In the genomic region with DNA sequence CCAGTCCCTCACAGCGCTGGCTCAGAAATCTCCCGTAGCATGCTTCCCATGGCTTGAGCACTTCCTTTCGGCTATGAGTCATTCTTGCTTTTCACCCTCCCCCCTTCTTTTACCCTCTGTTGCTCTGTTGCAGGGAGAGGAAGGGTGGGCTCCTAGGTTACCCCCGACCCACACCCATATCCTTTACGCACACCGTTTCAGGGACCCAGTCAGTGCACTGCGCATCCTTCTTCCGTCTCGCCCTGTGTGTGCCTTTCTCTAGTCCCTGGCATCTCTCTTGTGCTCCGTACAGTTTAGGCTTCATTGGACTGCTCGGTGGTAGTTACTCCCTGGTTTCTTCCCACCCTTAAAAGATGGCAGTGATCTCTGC, we compare ENCODE assay signal across 8 mouse cellular contexts. TPM values are rescaled to one million over a fixed set of nuclear protein-coding genes. Genes with fewer than 3 reads are reported as not detected.
A peak's percentile ranks its signal among the peaks of the same experiment; 100 is the strongest.
DNase-seq lines count a peak whose midpoint lies in the region; ATAC-seq and TF ChIP-seq lines count a peak whose summit lies in the region.

No protein-coding gene starts in this region.

- TF ChIP-seq POLR2A in bone marrow macrophage, adult 2 months (IDR thresholded peaks at IDR 0.05; ENCODE audit: borderline replicate concordance, low read depth, low read length): no peak
- no peak for TF ChIP-seq POLR2A in thymus, adult 2 months (IDR thresholded peaks at IDR 0.05; ENCODE audit: control insufficient read depth, extremely low read depth, insufficient read depth, low read length, poor library complexity)

- no peak for TF ChIP-seq CTCF in bone marrow macrophage, adult 2 months (IDR thresholded peaks at IDR 0.05; ENCODE audit: low read depth, low read length)
- TF ChIP-seq CTCF in thymus, adult 2 months (IDR thresholded peaks at IDR 0.05; ENCODE audit: borderline replicate concordance, control insufficient read depth, extremely low read depth, insufficient read depth, low read length, poor library complexity): no peak

- peak overlapping the region; percentile 87 for H3K4me2 ChIP-seq in heart, embryonic 14.5 days (ENCODE audit: low read length)

- no peaks in the 10 kb centered on the region for H3K27me3 ChIP-seq in heart, embryonic 14.5 days (ENCODE audit: control insufficient read depth, insufficient read depth, low read length)
- no peaks in the 10 kb centered on the region for H3K27me3 ChIP-seq in hindbrain, embryonic 10.5 days (ENCODE audit: insufficient read depth, poor library complexity, severe bottlenecking)
- no peaks in the 10 kb centered on the region for H3K27me3 ChIP-seq in thymus, adult 2 months (ENCODE audit: control insufficient read depth, insufficient read depth, low read length)

- ATAC-seq in heart, embryonic 14.5 days (ENCODE audit: insufficient number of reproducible peaks, insufficient read depth, low FRiP score, low read depth): peak; percentile 60

- WGBS in heart, embryonic 14.5 days: under 1% methylated on average over 11 of the region's 11 CpGs
- under 1% methylated on average over 11 of the region's 11 CpGs for WGBS in hindbrain, embryonic 10.5 days
- 1% methylated on average over 11 of the region's 11 CpGs for WGBS in macrophage (ENCODE audit: missing documents)
- WGBS in thymus, adult 2 months: 1% methylated on average over 11 of the region's 11 CpGs

- DNase-seq in heart, postnatal 4 days: no peak
- DNase-seq in 416B (ENCODE audit: low read depth): peak; percentile 82
- no peak for DNase-seq in hindbrain, embryonic 10.5 days (ENCODE audit: low spot score)
- no peak for DNase-seq in thymus, adult 2 months
- no peak for DNase-seq in adrenal gland, adult 2 months

- no peaks in the 10 kb centered on the region for H3K36me3 ChIP-seq in heart, embryonic 14.5 days (ENCODE audit: control insufficient read depth, insufficient read depth, low read length)
- no peaks in the 10 kb centered on the region for H3K36me3 ChIP-seq in hindbrain, embryonic 10.5 days
- no peaks in the 10 kb centered on the region for H3K36me3 ChIP-seq in macrophage (ENCODE audit: inconsistent target)
- H3K36me3 ChIP-seq in thymus, adult 2 months (ENCODE audit: control insufficient read depth, insufficient read depth, low read length): no peaks in the 10 kb centered on the region

- H3K4me3 ChIP-seq in heart, embryonic 14.5 days (ENCODE audit: control insufficient read depth in 1 of 2, insufficient read depth in 1 of 2, low read depth in 1 of 2, low read length in 2 of 2): peak overlapping the region; percentile 59 to 91
- peak overlapping the region; percentile 88 for H3K4me3 ChIP-seq in bone marrow macrophage, adult 2 months (ENCODE audit: insufficient read depth, low read length)
- peak overlapping the region; percentile 93 for H3K4me3 ChIP-seq in hindbrain, embryonic 10.5 days
- peak overlapping the region; percentile 67 for H3K4me3 ChIP-seq in macrophage (ENCODE audit: inconsistent target)
- H3K4me3 ChIP-seq in thymus, adult 2 months (ENCODE audit: control insufficient read depth, insufficient read depth, low read length): peak overlapping the region; percentile 60

- peak overlapping the region; percentile 95 for H3K9ac ChIP-seq in heart, embryonic 14.5 days (ENCODE audit: low read length)

- H3K9me3 ChIP-seq in heart, embryonic 14.5 days (ENCODE audit: control insufficient read depth, low read length): no peaks in the 10 kb centered on the region
- H3K9me3 ChIP-seq in hindbrain, embryonic 10.5 days: no peaks in the 10 kb centered on the region

- H3K79me2 ChIP-seq in macrophage (ENCODE audit: inconsistent target): peaks cover 29% of the 10 kb centered on the region

- peaks cover 0 to 3% of the 10 kb centered on the region in 2 experiments; a peak in 2 of 4 replicates for H3K4me1 ChIP-seq in heart, embryonic 14.5 days (ENCODE audit: control insufficient read depth in 2 of 2, insufficient read depth in 2 of 2, low read length in 2 of 2)
- peaks cover 11% of the 10 kb centered on the region for H3K4me1 ChIP-seq in bone marrow macrophage, adult 2 months (ENCODE audit: control insufficient read depth, insufficient read depth, low read length)
- H3K4me1 ChIP-seq in hindbrain, embryonic 10.5 days (replicated peaks): peaks cover 29% of the 10 kb centered on the region
- H3K4me1 ChIP-seq in thymus, adult 2 months (replicated peaks; ENCODE audit: control insufficient read depth, insufficient read depth, low read length): peaks cover 3% of the 10 kb centered on the region; the same call in 1 of the 2 replicates

- H3K27ac ChIP-seq in heart, embryonic 14.5 days (replicated peaks in 1 of 2; ENCODE audit: control insufficient read depth in 1 of 2, insufficient read depth in 1 of 2, low read depth in 2 of 2, low read length in 2 of 2): peak overlapping the region; percentile 58 to 96
- no peak overlapping the region for H3K27ac ChIP-seq in bone marrow macrophage, adult 2 months (ENCODE audit: insufficient read depth, low read depth, low read length)
- peak overlapping the region; percentile 98 for H3K27ac ChIP-seq in hindbrain, embryonic 10.5 days
- H3K27ac ChIP-seq in macrophage: peak overlapping the region; percentile 31; the same call in 1 of the 2 replicates
- peak overlapping the region; percentile 4; the same call in 1 of the 2 replicates for H3K27ac ChIP-seq in thymus, adult 2 months (ENCODE audit: control insufficient read depth, insufficient read depth, low read length)

RNA-seq across cellular contexts. Expression of gene Ssh2, which starts 0.7 kb away (rescaled TPM):
- 31.4 and 35.9 TPM in 2 replicates for polyA plus RNA-seq in heart, embryonic 14.5 days (2014; fragmentation: Nextera tagmentation; extraction: Ambion mirVana)
- 10 to 100 TPM; 92.1 to 98.9 TPM for total RNA-seq in heart, postnatal 4 days (2021)
- 24.6 and 26.8 TPM in 2 replicates for polyA plus RNA-seq in bone marrow macrophage, adult 2 months (2012; ENCODE audit: insufficient read depth, insufficient read length, missing spikeins)
- 9.0 and 10.1 TPM in 2 replicates for polyA plus RNA-seq in hindbrain, embryonic 10.5 days (2016; fragmentation: Nextera tagmentation; extraction: Ambion mirVana)
- 10 to 100 TPM; 13.1 to 48.7 (median 25.4) TPM for total RNA-seq in macrophage (2018; cell fraction: chromatin; rRNA removed)
- 10 to 100 TPM in 6 of 26 experiments, 1 to 10 TPM in 20; 4.2 to 11.5 (median 7.5) TPM for total RNA-seq in macrophage (2018; cell fraction: cytosol; rRNA removed)
- total RNA-seq in macrophage (2018; cell fraction: nucleus; rRNA removed): 100 to 1,000 TPM in 1 of 26 experiments, 10 to 100 TPM in 25; 10.9 to 103 (median 23.5) TPM
- polyA plus RNA-seq in macrophage (2018): 4.0 to 18.6 TPM (median 5.1 TPM) in 3 replicates
- polyA plus RNA-seq in thymus, adult 2 months (2012; rRNA removed): 28.6 and 30.0 TPM in 2 replicates
- total RNA-seq in adrenal gland, adult 2 months (2021): 10 to 100 TPM; 18.3 to 18.9 TPM
- polyA plus RNA-seq in adrenal gland, adult 2 months (2012; rRNA removed): 4.1 and 4.2 TPM in 2 replicates

RNA-seq across cellular contexts. Expression of gene Efcab5, which starts 28.0 kb away (rescaled TPM):
- polyA plus RNA-seq in heart, embryonic 14.5 days (2014; fragmentation: Nextera tagmentation; extraction: Ambion mirVana): 0.43 and 0.57 TPM in 2 replicates
- under 1 TPM; 0.41 to 0.76 TPM for total RNA-seq in heart, postnatal 4 days (2021)
- 0.23 TPM in 1 of 2 replicates, not detected in the other for polyA plus RNA-seq in bone marrow macrophage, adult 2 months (2012; ENCODE audit: insufficient read depth, insufficient read length, missing spikeins)
- polyA plus RNA-seq in hindbrain, embryonic 10.5 days (2016; fragmentation: Nextera tagmentation; extraction: Ambion mirVana): 0.22 and 0.27 TPM in 2 replicates
- total RNA-seq in macrophage (2018; cell fraction: chromatin; rRNA removed): under 1 TPM in 21 of 26 experiments, not detected in 5; 0.16 to 0.93 (median 0.42) TPM
- under 1 TPM in 10 of 26 experiments, not detected in 16; 0.03 to 0.07 (median 0.03) TPM for total RNA-seq in macrophage (2018; cell fraction: cytosol; rRNA removed)
- 1 to 10 TPM in 2 of 26 experiments, under 1 TPM in 15, not detected in 9; 0.11 to 1.4 (median 0.24) TPM for total RNA-seq in macrophage (2018; cell fraction: nucleus; rRNA removed)
- polyA plus RNA-seq in macrophage (2018): 0.07 to 0.20 TPM in 2 of 3 replicates, not detected in the other
- 1.1 TPM in 2 replicates for polyA plus RNA-seq in thymus, adult 2 months (2012; rRNA removed)
- under 1 TPM; 0.20 to 0.66 TPM for total RNA-seq in adrenal gland, adult 2 months (2021)
- polyA plus RNA-seq in adrenal gland, adult 2 months (2012; rRNA removed): 0.07 and 0.08 TPM in 2 replicates
